Mouse (Mus musculus) limb, embryonic 13.5 days (tissue): ENCODE measurements at regions not wholly inside any gene's neighbourhood (a gene's known extent, or its start where the extent isn't known, plus 50 kb on each side); places are given as distances from the start of the nearest gene placed in this dataset.

ENCODE experiments used
- ATAC-seq: fragments of 200-750 bp; cut with Nextera tagmentation; 2 replicates; pipeline ENCODE4 v1.8.0; 2017; ENCODE audit warnings: low read depth, moderate number of reproducible peaks, moderate TSS enrichment; ENCODE audit not compliant: low FRiP score
- H3K27ac ChIP-seq: fragments of 300-500 bp; sonication (generic); 2 replicates; pipeline ENCODE4 v1.5.1; 2015; ENCODE audit warnings: inconsistent platforms, mild to moderate bottlenecking, moderate library complexity
- H3K27me3 ChIP-seq: fragments of 300-500 bp; sonication (generic); 2 replicates; pipeline ENCODE4 v1.6.1; 2015; ENCODE audit warnings: mild to moderate bottlenecking, inconsistent platforms
- H3K36me3 ChIP-seq: fragments of 300-500 bp; sonication (generic); 2 replicates; pipeline ENCODE4 v1.6.1; 2015; ENCODE audit warnings: inconsistent platforms, mild to moderate bottlenecking, moderate library complexity
- H3K4me1 ChIP-seq: fragments of 300-500 bp; sonication (generic); 2 replicates; pipeline ENCODE4 v1.6.1; 2015; ENCODE audit warnings: inconsistent platforms
- H3K4me2 ChIP-seq: fragments of 300-500 bp; sonication (generic); replicated peaks from 2 replicates; pipeline ENCODE4 v1.6.1; 2015; ENCODE audit warnings: inconsistent platforms, mild to moderate bottlenecking, moderate library complexity
- H3K4me3 ChIP-seq: fragments of 300-500 bp; sonication (generic); 2 replicates; pipeline ENCODE4 v1.5.1; 2015; ENCODE audit warnings: moderate library complexity, mild to moderate bottlenecking, inconsistent platforms
- H3K9ac ChIP-seq: fragments of 300-500 bp; sonication (generic); 2 replicates; pipeline ENCODE4 v1.6.1; 2015; ENCODE audit warnings: mild to moderate bottlenecking, inconsistent platforms
- H3K9me3 ChIP-seq: fragments of 300-500 bp; sonication (generic); 2 replicates; pipeline ENCODE4 v1.6.1; 2016; ENCODE audit warnings: inconsistent platforms
- WGBS: fragments of 180-500 bp; shearing (Covaris S2); methylation state at CpG from one replicate; pipeline ENCODE4 v1.1.7; 2015; 5-methylcytosine and 5-hydroxymethylcytosine counted together

DNA sequence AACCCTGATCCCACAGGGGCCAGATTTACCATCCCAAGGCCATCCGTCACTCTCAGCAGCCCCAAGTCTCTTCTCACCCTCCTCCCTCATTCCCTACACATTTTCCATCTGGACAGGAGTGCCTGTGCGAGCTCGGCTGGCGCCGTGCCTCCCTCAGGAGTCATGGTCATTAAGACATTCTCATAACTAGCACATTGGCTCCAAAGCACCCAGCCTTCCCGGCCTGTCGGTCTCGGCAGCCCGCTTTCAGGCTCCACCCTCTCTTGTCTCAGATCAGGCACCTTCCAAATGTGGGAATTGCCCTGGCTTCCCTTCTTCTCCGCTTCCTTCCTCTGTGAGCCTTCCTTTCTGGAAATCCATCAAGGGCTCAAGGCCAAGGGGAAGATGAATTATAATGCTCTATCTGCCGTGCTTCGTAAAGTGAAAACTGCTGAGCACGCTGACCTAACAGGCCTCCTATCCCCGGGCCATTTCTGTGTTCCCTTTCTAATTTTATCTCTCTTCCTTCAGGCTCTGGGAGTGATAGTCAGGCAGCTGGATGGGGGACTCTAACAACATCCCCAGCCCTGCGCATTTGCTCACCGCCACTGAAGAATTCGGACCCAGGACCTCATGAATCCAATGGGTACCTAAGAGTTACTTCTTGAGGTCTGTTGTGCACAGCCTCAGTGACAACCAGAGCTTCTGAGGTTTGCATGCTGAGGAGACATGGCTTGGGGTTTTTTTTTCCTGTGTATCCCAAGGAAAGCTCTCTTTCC, 130.2 kb upstream of the Six2 start:
- peak; percentile 51 for ATAC-seq
- 0 out of 2 replicates have a peak, but pooled peaks cover 2% of the 10 kb centered on the region for H3K27me3 ChIP-seq
- H3K4me3 ChIP-seq = no peak overlapping the region
- H3K27ac ChIP-seq = 0 out of 2 replicates have a peak overlapping the region, but pooled peaks have one; percentile 28
- WGBS = 43% methylated on average over 17 of the region's 17 CpGs
- H3K4me2 ChIP-seq = peak overlapping the region; percentile 21; the same call in 1 of the 2 replicates
- peaks cover 6% of the 10 kb centered on the region; the same call in 1 of the 2 replicates for H3K9me3 ChIP-seq
- peaks cover 32% of the 10 kb centered on the region for H3K4me1 ChIP-seq
- H3K36me3 ChIP-seq = no peaks in the 10 kb centered on the region; the same call in 1 of the 2 replicates
- no peak overlapping the region for H3K9ac ChIP-seq

DNA sequence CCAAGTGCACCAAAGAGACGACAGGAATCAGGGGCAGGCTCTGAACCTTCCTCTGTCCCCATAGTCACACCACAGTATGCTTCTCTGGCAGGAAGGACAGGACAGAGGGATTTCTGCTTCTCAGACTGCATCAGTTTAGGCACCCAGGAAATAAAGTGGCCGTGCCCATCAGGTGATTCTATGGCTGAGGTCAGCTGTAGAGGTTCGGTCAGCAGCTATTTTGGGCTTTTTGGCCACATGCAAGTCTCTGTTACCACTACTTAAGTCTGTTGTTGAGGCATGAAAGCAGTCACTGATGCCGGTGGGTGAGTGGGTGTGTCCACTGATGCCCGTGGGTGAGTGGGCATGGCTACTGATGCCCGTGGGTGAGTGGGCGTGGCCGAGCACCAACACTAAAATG, 128.4 kb upstream of the Six2 start:
- no peak overlapping the region for H3K27ac ChIP-seq
- peaks cover 6% of the 10 kb centered on the region; the same call in 1 of the 2 replicates for H3K9me3 ChIP-seq
- no peak overlapping the region for H3K4me2 ChIP-seq
- H3K9ac ChIP-seq = no peak overlapping the region
- ATAC-seq = no peak
- H3K4me3 ChIP-seq = no peak overlapping the region
- H3K4me1 ChIP-seq = peaks cover 19% of the 10 kb centered on the region
- WGBS = 92% methylated on average over 8 of the region's 8 CpGs
- H3K27me3 ChIP-seq = 0 out of 2 replicates have a peak, but pooled peaks cover 2% of the 10 kb centered on the region
- no peaks in the 10 kb centered on the region; the same call in 1 of the 2 replicates for H3K36me3 ChIP-seq

DNA sequence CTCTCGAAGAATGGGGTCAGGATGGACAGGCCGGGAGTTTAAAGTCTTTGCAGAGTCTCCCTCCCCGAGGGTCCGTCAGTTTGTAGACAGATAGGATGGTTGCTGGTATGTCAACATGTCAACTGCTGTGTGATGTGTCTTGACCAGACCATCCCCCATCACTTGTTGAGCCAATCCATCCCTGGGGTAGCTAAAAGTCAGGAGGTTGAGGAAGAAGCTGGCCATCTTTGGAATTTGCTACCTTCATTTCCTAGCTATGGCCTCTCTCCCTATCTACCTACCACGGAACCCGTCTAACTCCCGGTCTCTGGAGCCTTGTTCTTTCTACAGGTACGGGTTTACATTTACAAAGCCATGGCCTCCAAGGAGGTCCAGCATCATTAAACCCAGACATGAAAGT, 128.0 kb upstream of the Six2 start:
- Histone ChIP-seq H3K9me3 (peaks cover 6% of the 10 kb centered on the region; the same call in 1 of the 2 replicates), H3K4me2 (no peak overlapping the region), H3K4me3 (no peak overlapping the region), H3K4me1 (peaks cover 19% of the 10 kb centered on the region), H3K27ac (no peak overlapping the region), H3K27me3 (0 out of 2 replicates have a peak, but pooled peaks cover 2% of the 10 kb centered on the region), H3K9ac (no peak overlapping the region), H3K36me3 (no peaks in the 10 kb centered on the region; the same call in 1 of the 2 replicates)
- WGBS = 90% methylated on average over 8 of the region's 8 CpGs
- ATAC-seq = no peak

DNA sequence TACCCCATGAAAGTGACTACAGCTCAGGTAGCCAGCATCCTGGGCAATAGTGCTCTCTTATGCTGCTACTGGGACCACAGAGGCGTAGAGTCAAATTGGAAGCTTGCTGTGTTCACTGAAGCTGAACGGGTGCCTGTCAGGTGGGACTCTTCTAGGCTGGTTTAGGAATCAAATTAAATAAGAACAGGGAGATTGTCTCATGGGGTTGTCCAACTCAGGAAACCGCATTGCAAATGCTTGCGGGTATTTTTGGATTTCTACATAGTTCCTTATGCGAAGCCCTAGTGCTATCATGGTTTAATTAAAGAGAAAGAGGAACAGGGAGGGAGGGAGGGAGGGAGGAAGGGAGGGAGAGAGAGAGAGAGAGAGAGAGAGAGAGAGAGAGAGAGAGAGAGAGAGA, 120.5 kb upstream of the Six2 start:
- H3K9ac ChIP-seq = no peak overlapping the region
- peaks cover 33% of the 10 kb centered on the region for H3K27me3 ChIP-seq
- WGBS = 67% methylated on average over 5 of the region's 5 CpGs
- H3K36me3 ChIP-seq = no peaks in the 10 kb centered on the region
- H3K4me2 ChIP-seq = no peak overlapping the region
- no peak overlapping the region for H3K4me3 ChIP-seq
- no peak for ATAC-seq
- no peak overlapping the region for H3K27ac ChIP-seq
- peaks cover 9% of the 10 kb centered on the region; the same call in 1 of the 2 replicates for H3K4me1 ChIP-seq
- H3K9me3 ChIP-seq = no peaks in the 10 kb centered on the region

DNA sequence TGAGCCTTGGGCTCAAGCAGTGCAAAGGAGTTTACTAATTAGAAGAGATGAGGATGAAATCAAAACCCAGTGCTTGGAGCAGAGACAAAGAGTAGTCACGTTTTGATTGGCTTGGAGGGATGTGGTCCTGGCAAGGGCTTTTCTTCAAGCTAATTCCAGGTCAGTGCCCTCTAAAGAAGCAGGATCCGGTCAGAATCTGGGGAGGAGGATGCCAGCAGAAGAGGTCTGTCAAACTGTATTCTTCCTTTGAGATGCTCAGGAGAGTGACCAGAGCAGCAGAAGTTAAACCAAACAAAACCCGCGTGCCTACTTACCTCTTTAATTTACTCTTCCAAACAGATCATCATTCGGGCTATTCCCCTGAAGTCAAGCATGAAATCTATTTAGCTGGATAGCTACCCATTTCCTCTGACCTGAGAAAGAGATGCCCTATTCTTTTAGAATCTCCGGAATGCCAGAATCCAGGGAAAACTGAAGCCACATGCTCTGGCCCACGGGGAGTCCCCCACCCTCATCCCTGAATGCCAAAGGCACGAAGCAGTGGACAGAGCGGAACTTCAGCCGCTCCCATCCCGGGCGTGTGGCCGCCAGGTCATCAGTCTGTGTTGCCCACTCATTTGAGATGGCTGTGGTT, 117.8 kb upstream of the Six2 start:
- 74% methylated on average over 13 of the region's 13 CpGs for WGBS
- no peaks in the 10 kb centered on the region for H3K36me3 ChIP-seq
- H3K27me3 ChIP-seq = peaks cover 52% of the 10 kb centered on the region
- H3K9ac ChIP-seq = no peak overlapping the region
- ATAC-seq = no peak
- no peak overlapping the region for H3K4me3 ChIP-seq
- H3K4me1 ChIP-seq = peaks cover 27% of the 10 kb centered on the region
- H3K27ac ChIP-seq = no peak overlapping the region
- H3K9me3 ChIP-seq = no peaks in the 10 kb centered on the region
- no peak overlapping the region for H3K4me2 ChIP-seq

DNA sequence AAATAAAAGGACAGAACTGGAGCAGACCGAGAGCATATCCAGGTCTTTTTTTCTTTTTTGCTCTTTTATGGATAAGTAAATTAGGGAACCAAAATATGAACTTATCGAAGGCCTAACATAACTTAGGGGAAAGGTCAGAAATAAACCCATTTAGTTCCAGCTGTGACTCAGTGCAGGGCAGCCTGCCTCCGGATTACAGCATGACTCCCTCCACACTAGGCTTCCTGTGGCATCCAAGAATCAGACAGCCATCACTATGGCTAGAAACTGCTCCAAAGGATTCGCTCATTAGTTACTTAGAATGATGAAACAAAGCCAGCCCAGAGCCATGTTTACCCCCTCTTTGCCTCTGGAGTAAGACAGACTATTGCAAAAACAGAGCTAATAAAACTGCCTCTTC, 116.6 kb upstream of the Six2 start:
- no peaks in the 10 kb centered on the region for H3K36me3 ChIP-seq
- H3K4me3 ChIP-seq = no peak overlapping the region
- no peak overlapping the region for H3K27ac ChIP-seq
- ATAC-seq = no peak
- H3K4me1 ChIP-seq = peaks cover 38% of the 10 kb centered on the region
- H3K4me2 ChIP-seq = no peak overlapping the region
- 69% methylated on average over 4 of the region's 4 CpGs for WGBS
- peaks cover 57% of the 10 kb centered on the region for H3K27me3 ChIP-seq
- H3K9ac ChIP-seq = no peak overlapping the region
- H3K9me3 ChIP-seq = no peaks in the 10 kb centered on the region

DNA sequence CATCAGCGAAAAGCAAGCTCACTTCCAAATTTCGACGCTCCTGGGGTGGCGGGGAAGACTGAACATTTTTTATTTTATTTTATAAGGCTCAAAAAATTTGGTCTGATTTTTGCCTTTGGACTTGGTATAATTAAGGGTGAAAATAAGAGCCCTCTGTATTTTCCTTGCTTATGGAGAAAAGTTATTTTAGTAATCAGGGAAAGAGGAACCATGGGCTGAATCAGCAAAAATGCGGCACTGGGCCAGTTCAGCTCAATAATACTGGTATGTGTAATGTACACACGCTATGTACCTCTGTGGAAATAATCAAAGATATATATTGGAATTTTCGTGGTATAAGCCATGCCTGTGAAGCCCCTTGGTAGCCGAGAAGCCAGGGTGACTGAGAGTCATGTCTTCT, 113.7 kb upstream of the Six2 start:
- Histone ChIP-seq H3K9me3 (no peaks in the 10 kb centered on the region), H3K4me2 (peak overlapping the region; percentile 96; the same call in 1 of the 2 replicates), H3K27me3 (peaks cover 65% of the 10 kb centered on the region), H3K27ac (no peak overlapping the region), H3K4me1 (peaks cover 48% of the 10 kb centered on the region), H3K9ac (no peak overlapping the region), H3K36me3 (no peaks in the 10 kb centered on the region), H3K4me3 (no peak overlapping the region)
- ATAC-seq = no peak
- 70% methylated on average over 8 of the region's 8 CpGs for WGBS

DNA sequence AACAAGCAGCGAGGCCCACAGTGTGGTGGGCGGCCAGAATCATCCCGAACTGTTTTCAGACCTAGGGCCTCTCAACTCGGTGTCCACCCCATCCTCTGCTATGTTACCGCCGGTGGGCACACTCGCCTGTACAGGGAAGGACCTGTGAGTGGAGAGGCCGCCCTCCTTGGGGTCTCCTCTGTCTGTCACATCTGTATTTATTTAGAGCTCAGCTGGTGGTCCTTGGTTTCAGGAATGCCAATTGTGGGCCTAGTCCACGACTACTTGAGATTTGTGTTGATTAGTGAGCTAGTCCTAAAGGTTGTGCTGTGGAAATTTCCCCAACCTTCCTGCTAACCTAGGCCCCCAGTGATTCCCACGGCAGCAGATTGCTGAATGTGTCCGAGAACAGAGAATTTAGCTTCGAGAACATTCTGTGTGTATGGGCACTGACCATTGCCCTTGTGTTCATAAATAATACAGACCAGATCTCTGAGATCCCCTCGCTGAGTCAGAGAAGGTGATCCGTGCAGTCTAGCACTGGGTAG, 113.1 kb upstream of the Six2 start:
- Histone ChIP-seq H3K4me2 (peak overlapping the region; percentile 96), H3K9ac (peak overlapping the region; percentile 81), H3K4me1 (peaks cover 48% of the 10 kb centered on the region), H3K27ac (peak overlapping the region; percentile 77; the same call in 1 of the 2 replicates), H3K4me3 (peak overlapping the region; percentile 54), H3K9me3 (no peaks in the 10 kb centered on the region), H3K27me3 (peaks cover 61% of the 10 kb centered on the region), H3K36me3 (no peaks in the 10 kb centered on the region)
- ATAC-seq = peak; percentile 21; the same call in 1 of the 2 replicates
- 23% methylated on average over 14 of the region's 14 CpGs for WGBS

DNA sequence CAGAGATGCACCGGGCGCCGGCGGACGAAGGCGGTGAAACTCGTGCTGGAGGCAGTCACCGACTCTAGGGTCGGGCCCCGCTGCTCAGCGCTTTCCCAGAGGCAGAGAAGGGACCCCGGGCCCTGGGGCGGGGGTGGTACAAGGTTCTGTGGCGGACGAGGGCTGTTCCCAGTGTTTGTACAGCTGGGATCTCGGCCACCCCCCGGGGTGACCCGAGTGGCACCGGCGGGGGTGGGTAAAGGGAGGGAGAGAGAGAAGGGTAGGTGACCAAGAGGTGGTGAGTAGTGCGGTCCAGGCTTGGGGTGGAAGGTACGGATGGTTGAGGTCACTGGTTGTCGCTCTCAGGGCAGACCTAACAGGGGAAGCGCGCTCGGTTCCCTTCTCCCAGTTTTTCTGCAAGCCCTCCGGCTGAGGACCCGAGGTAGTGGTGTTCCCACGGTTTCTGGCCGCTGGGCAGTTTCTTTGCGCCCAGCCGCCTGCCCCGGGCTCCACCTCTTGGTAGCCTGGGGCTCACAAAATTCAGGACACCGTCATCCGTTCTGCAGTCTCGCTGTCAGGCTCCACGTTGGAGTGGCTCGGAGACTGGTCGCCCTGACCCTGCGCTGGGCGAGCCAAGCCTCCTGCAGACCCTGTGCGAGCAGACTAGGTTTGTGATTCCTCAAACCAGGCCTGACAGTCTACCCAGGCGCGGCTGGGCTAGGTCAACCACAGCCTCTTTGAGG, 112.4 kb upstream of the Six2 start:
- H3K9me3 ChIP-seq = no peaks in the 10 kb centered on the region
- H3K4me2 ChIP-seq = peak overlapping the region; percentile 96
- peak overlapping the region; percentile 81 for H3K9ac ChIP-seq
- peaks cover 53% of the 10 kb centered on the region for H3K4me1 ChIP-seq
- 5% methylated on average over 44 of the region's 44 CpGs for WGBS
- H3K4me3 ChIP-seq = peak overlapping the region; percentile 54
- peak; percentile 41 for ATAC-seq
- peaks cover 60% of the 10 kb centered on the region for H3K27me3 ChIP-seq
- peak overlapping the region; percentile 77 for H3K27ac ChIP-seq
- H3K36me3 ChIP-seq = no peaks in the 10 kb centered on the region

DNA sequence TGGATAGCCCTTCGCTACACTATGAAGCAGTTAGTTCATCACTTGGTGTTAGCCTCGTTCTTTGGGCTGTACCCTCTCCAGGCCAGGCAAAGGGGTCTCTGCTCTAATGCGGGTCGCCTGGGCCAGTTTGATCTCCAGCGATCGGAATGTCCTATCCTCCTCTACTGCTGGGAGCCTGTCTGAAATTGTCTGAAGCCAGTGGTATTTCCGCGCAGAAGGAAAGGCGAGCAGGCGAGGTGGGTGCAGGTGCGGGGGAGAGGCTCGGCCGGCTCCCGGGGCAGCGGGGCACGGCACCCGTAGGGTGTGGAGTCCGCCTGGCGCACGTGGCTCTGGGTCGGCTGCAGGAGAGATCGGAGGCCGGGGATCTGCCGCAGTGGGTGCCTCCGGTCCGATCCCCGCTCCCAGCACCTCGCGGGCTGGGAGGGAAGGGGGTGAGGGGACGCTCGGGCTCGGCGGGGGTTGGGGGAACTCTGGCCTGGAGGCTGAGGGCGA, 111.8 kb upstream of the Six2 start:
- Histone ChIP-seq H3K4me1 (peaks cover 53% of the 10 kb centered on the region), H3K27me3 (peaks cover 56% of the 10 kb centered on the region), H3K9ac (peak overlapping the region; percentile 81), H3K27ac (peak overlapping the region; percentile 77), H3K36me3 (no peaks in the 10 kb centered on the region), H3K4me3 (peak overlapping the region; percentile 54), H3K4me2 (peak overlapping the region; percentile 96), H3K9me3 (no peaks in the 10 kb centered on the region)
- ATAC-seq = no peak
- WGBS = under 1% methylated on average over 34 of the region's 34 CpGs

DNA sequence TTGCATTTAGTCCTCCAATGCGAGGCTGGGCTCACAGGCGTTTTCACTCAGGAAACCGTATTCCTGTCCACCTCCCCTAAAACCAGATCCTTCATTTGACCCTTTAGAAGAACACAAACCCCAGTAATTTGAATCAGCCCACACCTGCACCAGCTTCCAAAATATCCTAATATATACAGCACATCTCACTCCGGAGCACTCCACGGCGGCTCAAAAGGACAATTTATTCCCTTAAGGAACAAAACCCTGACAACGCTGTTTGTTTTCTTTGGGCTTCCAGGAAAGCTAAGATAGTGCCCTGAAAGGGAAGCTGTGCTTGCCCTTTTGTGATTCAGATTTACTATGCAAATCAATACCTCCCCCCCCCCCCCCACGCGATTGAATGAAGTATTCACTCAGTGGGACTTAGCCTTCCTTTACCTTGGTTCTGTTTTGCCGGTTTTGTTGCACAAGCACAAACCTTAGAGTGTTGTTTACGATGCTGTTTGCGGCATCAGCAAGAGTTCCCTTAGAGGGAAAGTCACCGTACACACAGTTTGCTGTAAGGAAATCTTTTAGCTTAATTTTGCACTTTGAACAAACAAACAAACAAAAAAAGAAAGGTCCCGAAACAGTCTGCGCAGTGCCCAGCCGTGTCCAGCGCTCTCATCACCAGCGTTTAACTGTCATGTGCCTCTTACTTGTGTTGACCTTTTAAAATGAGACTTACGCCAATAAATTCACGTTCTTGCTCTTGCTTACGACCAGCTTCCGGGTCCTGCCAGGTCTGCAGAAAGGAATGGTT, 111.2 kb upstream of the Six2 start:
- H3K4me1 ChIP-seq = peaks cover 53% of the 10 kb centered on the region
- H3K36me3 ChIP-seq = no peaks in the 10 kb centered on the region
- H3K9me3 ChIP-seq = no peaks in the 10 kb centered on the region
- no peak for ATAC-seq
- peaks cover 57% of the 10 kb centered on the region for H3K27me3 ChIP-seq
- peak overlapping the region; percentile 54 for H3K4me3 ChIP-seq
- peak overlapping the region; percentile 96 for H3K4me2 ChIP-seq
- H3K27ac ChIP-seq = no peak overlapping the region; the same call in 1 of the 2 replicates
- WGBS = 3% methylated on average over 22 of the region's 22 CpGs
- H3K9ac ChIP-seq = peak overlapping the region; percentile 81
